Mouse (Mus musculus) stomach, postnatal 0 days (tissue): ENCODE results near the gene Kcnj11.

Source experiments
- CTCF ChIP-seq: IDR thresholded peaks from 2 replicates; pipeline ENCODE4 v1.5.1; 2016; ENCODE audit warnings: antibody characterized with exemption, low read depth, mild to moderate bottlenecking, moderate library complexity
- EP300 ChIP-seq: optimal IDR thresholded peaks from 2 replicates; pipeline ENCODE3; 2016; ENCODE audit warnings: antibody characterized with exemption

DNA sequence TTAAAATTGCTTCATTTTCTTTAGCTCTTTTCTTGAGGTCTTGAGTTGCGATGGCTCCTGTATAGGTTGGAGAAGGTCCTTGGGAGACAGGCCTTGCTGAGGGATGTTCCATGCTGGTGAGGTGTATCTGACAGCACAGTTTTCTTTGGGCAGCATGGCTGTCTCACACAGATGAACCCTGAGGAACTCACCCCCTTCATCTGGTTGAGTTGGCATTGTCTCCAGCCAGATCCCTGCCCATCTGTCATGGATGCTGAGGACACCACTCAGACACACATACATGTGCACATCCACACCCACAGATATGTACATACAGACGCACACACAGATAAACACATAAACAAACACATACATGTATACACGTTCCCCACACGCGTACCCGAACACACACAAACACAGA is 37.3 kb downstream of the Kcnj11 start:
- TF ChIP-seq CTCF: no peak
- TF ChIP-seq EP300: no peak
